Mouse (Mus musculus): ENCODE data around the gene Nup188. TPM values are rescaled to one million over a fixed set of nuclear protein-coding genes. Genes with fewer than 3 reads are reported as not detected.

Gene Nup188
- total and polyA plus RNA-seq, 2 experiments from 2014 or later = 14.1 to 29.3 TPM

DNA sequence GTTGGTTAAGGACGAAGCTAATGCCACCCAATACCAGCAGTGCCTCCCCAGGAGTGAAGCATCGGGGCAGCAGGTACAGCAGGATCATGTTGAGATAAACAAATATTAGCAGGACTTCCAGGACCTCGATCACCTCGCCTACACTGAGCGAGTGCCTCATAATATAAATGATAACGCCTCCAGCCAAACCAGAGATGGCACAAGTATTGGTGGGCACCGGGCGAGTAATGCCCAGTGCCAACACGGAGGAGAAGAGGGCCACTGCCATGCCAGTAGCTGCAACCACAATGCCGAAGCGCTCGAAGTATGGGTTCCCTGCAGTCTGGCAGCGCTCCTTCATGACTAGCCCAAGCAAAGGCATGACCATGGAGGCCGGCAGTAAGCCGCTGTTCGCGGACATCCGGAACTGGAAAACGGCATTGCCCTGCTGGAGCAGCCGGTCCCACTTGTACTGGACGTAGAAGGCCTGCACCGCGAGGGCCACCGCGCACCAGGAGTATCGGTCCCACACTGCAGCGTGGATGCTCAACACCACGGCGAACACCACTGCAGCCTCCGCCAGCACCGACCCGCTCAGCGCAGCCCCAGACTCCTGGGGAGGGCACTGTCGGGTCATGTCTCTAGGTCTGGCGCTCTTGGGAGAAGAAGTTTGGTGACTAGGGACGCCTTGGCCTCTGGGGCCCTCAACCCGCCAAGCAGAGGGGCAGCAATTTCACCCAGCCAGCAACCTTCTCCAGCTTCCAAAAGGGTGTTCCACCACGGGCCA is 598 bp upstream of the Nup188 start:
- Histone ChIP-seq H3K9ac (peak overlapping the region; percentile 81), H3K27me3 (ENCODE audit: insufficient read depth, low read length) (no peaks in the 10 kb centered on the region), H3K4me3 (ENCODE audit: low read depth, low read length) (peak overlapping the region; percentile 86), H3K36me3 (ENCODE audit: insufficient read depth) (peaks cover 6% of the 10 kb centered on the region; the same call in 1 of the 2 replicates), H3K9me3 (ENCODE audit: low read length) (no peaks in the 10 kb centered on the region), H3K4me1 (ENCODE audit: insufficient read depth) (peaks cover 12% of the 10 kb centered on the region), H3K27ac (ENCODE audit: low read depth, low read length) (no peak overlapping the region; the same call in 1 of the 2 replicates), H3K4me2 (ENCODE audit: low read depth) (peak overlapping the region; percentile 90)
- ATAC-seq (peak; percentile 63), DNase-seq (no peak)
- no peak for TF ChIP-seq CTCF (IDR thresholded peaks at IDR 0.05; ENCODE audit: low read depth)
- WGBS = 16% methylated on average over 38 of the region's 38 CpGs

- Histone ChIP-seq H3K4me3 (ENCODE audit: low read depth, low read length) (peak overlapping the region; percentile 86), H3K9ac (peak overlapping the region; percentile 81), H3K4me1 (ENCODE audit: insufficient read depth) (peaks cover 12% of the 10 kb centered on the region), H3K9me3 (ENCODE audit: low read length) (no peaks in the 10 kb centered on the region), H3K27me3 (ENCODE audit: insufficient read depth, low read length) (no peaks in the 10 kb centered on the region), H3K36me3 (ENCODE audit: insufficient read depth) (peaks cover 6% of the 10 kb centered on the region; the same call in 1 of the 2 replicates), H3K27ac (ENCODE audit: low read depth, low read length) (peak overlapping the region; percentile 66; the same call in 1 of the 2 replicates), H3K4me2 (ENCODE audit: low read depth) (peak overlapping the region; percentile 57)
- peak; percentile 21; the same call in 1 of the 2 replicates for TF ChIP-seq CTCF (IDR thresholded peaks at IDR 0.05; ENCODE audit: low read depth)
- ATAC-seq (no peak), DNase-seq (peak; percentile 58)
- WGBS = 1% methylated on average over 10 of the region's 10 CpGs
These were observed 803 bp downstream of the Nup188 start for GRCm38 (mm10) chr2:30287027-30287373.

GRCm38 (mm10) chr2:30299525-30299924 is 13.3 kb downstream of the Nup188 start:
- DNase-seq = no peak
- Histone ChIP-seq H3K36me3 (ENCODE audit: insufficient read depth) (peaks cover 55% of the 10 kb centered on the region), H3K4me3 (ENCODE audit: low read depth, low read length) (no peak overlapping the region), H3K9ac (no peak overlapping the region), H3K27me3 (ENCODE audit: insufficient read depth, low read length) (no peaks in the 10 kb centered on the region), H3K27ac (ENCODE audit: low read depth, low read length) (no peak overlapping the region), H3K4me2 (ENCODE audit: low read depth) (no peak overlapping the region), H3K9me3 (ENCODE audit: low read length) (no peaks in the 10 kb centered on the region), H3K4me1 (ENCODE audit: insufficient read depth) (no peaks in the 10 kb centered on the region)
- no peak for TF ChIP-seq CTCF (IDR thresholded peaks at IDR 0.05; ENCODE audit: low read depth)
- WGBS = 73% methylated on average over 3 of the region's 3 CpGs
- no peak for ATAC-seq

- no peak overlapping the region for H3K4me3 ChIP-seq (ENCODE audit: low read depth, low read length)
- no peaks in the 10 kb centered on the region for H3K4me1 ChIP-seq (ENCODE audit: insufficient read depth)
- WGBS = 93% methylated on average over 5 of the region's 5 CpGs
- no peak for TF ChIP-seq CTCF (IDR thresholded peaks at IDR 0.05; ENCODE audit: low read depth)
- no peak overlapping the region for H3K27ac ChIP-seq (ENCODE audit: low read depth, low read length)
- H3K9ac ChIP-seq = no peak overlapping the region
- ATAC-seq (no peak), DNase-seq (no peak)
- no peak overlapping the region for H3K4me2 ChIP-seq (ENCODE audit: low read depth)
- no peaks in the 10 kb centered on the region for H3K9me3 ChIP-seq (ENCODE audit: low read length)
- peaks cover 59% of the 10 kb centered on the region for H3K36me3 ChIP-seq (ENCODE audit: insufficient read depth)
- no peaks in the 10 kb centered on the region for H3K27me3 ChIP-seq (ENCODE audit: insufficient read depth, low read length)
These were observed 13.8 kb downstream of the Nup188 start for GRCm38 (mm10) chr2:30299966-30300365.

DNA sequence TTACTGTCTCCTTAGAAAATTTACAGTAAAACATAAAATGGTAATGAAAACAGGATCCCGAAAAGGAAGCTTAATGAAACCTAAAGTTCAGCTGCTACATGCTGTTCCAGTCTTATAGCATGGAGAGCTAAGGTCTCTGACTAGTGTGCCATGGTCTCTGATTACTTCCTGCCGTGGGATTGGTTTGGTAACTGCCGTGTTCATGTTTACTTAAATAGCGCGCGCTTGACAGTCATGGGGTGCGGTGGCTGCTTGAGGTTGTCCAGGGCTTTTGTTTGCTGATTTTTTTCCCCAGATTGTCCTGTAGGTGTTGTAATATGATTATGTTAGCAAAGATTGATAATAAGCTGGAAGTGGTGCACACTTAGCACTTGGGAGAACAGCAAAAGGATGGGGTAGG is 19.9 kb downstream of the Nup188 start:
- no peak for TF ChIP-seq CTCF (IDR thresholded peaks at IDR 0.05; ENCODE audit: low read depth)
- H3K27me3 ChIP-seq (ENCODE audit: insufficient read depth, low read length) = no peaks in the 10 kb centered on the region
- DNase-seq (no peak), ATAC-seq (no peak)
- no peak overlapping the region for H3K9ac ChIP-seq
- H3K4me3 ChIP-seq (ENCODE audit: low read depth, low read length) = no peak overlapping the region
- no peak overlapping the region for H3K4me2 ChIP-seq (ENCODE audit: low read depth)
- H3K9me3 ChIP-seq (ENCODE audit: low read length) = no peaks in the 10 kb centered on the region
- peaks cover 92% of the 10 kb centered on the region for H3K36me3 ChIP-seq (ENCODE audit: insufficient read depth)
- WGBS = 98% methylated on average over 7 of the region's 7 CpGs
- no peak overlapping the region for H3K27ac ChIP-seq (ENCODE audit: low read depth, low read length)
- H3K4me1 ChIP-seq (ENCODE audit: insufficient read depth) = no peaks in the 10 kb centered on the region

GRCm38 (mm10) chr2:30309351-30309750 is 23.2 kb downstream of the Nup188 start:
- Histone ChIP-seq H3K36me3 (ENCODE audit: insufficient read depth) (peaks cover 91% of the 10 kb centered on the region), H3K4me2 (ENCODE audit: low read depth) (no peak overlapping the region), H3K4me3 (ENCODE audit: low read depth, low read length) (no peak overlapping the region), H3K27me3 (ENCODE audit: insufficient read depth, low read length) (no peaks in the 10 kb centered on the region), H3K27ac (ENCODE audit: low read depth, low read length) (no peak overlapping the region), H3K4me1 (ENCODE audit: insufficient read depth) (no peaks in the 10 kb centered on the region), H3K9ac (no peak overlapping the region), H3K9me3 (ENCODE audit: low read length) (no peaks in the 10 kb centered on the region)
- ATAC-seq (no peak), DNase-seq (no peak)
- no peak for TF ChIP-seq CTCF (IDR thresholded peaks at IDR 0.05; ENCODE audit: low read depth)
- WGBS = 95% methylated on average over 3 of the region's 3 CpGs

GRCm38 (mm10) chr2:30311481-30311880 is 25.3 kb downstream of the Nup188 start:
- no peaks in the 10 kb centered on the region for H3K27me3 ChIP-seq (ENCODE audit: insufficient read depth, low read length)
- no peak overlapping the region for H3K27ac ChIP-seq (ENCODE audit: low read depth, low read length)
- H3K4me2 ChIP-seq (ENCODE audit: low read depth) = no peak overlapping the region
- WGBS = 97% methylated on average over 2 of the region's 2 CpGs
- H3K4me3 ChIP-seq (ENCODE audit: low read depth, low read length) = no peak overlapping the region
- no peak for TF ChIP-seq CTCF (IDR thresholded peaks at IDR 0.05; ENCODE audit: low read depth)
- no peaks in the 10 kb centered on the region for H3K9me3 ChIP-seq (ENCODE audit: low read length)
- ATAC-seq = no peak
- no peak for DNase-seq
- no peaks in the 10 kb centered on the region for H3K4me1 ChIP-seq (ENCODE audit: insufficient read depth)
- no peak overlapping the region for H3K9ac ChIP-seq
- peaks cover 89% of the 10 kb centered on the region for H3K36me3 ChIP-seq (ENCODE audit: insufficient read depth)
